Mouse (Mus musculus): ENCODE data around the gene Fermt2. TPM values are rescaled to one million over a fixed set of nuclear protein-coding genes. Genes with fewer than 3 reads are reported as not detected.

Fermt2 gene
- polyA plus RNA-seq, 1 experiment from 2014 or later = 181 TPM

- no peak overlapping the region for H3K9ac ChIP-seq
- ATAC-seq (replicated peaks; ENCODE audit: low FRiP score) = no peak
- no peaks in the 10 kb centered on the region for H3K27me3 ChIP-seq
- H3K4me1 ChIP-seq = peaks cover 4% of the 10 kb centered on the region; the same call in 1 of the 2 replicates
- H3K4me3 ChIP-seq (replicated peaks) = no peak overlapping the region
- no peaks in the 10 kb centered on the region for H3K36me3 ChIP-seq
- 43% methylated on average over 13 of the region's 13 CpGs for WGBS
- H3K9me3 ChIP-seq (replicated peaks) = no peaks in the 10 kb centered on the region
- H3K4me2 ChIP-seq = no peak overlapping the region
- no peak overlapping the region for H3K27ac ChIP-seq
Observed at GRCm38 (mm10) chr14:45550010-45550647, 20.2 kb upstream of the Fermt2 start.

DNA sequence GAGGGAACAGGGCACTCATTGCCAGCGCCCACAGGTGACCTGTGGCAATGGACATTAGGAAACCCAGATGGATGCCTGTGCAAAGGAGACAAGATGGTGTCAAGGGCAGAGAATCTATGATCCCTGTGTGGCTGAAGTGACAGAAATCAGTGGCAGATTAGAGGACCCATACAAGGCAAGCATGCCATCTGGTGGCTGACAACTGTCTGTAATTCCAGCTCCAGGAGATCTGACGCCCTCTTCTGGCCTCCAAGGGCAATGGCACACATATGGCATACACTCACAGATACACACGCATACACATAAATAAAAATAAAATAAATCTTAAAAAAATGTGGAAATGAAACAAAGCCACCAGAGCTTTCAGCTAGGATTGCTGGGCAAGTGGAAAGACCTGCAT is 18.2 kb upstream of the Fermt2 start:
- 83% methylated on average over 3 of the region's 3 CpGs for WGBS
- no peaks in the 10 kb centered on the region for H3K36me3 ChIP-seq

GRCm38 (mm10) chr14:45544905-45545304 is 15.0 kb upstream of the Fermt2 start:
- H3K9ac ChIP-seq = no peak overlapping the region
- no peaks in the 10 kb centered on the region for H3K27me3 ChIP-seq
- 65% methylated on average over 7 of the region's 7 CpGs for WGBS
- H3K27ac ChIP-seq = no peak overlapping the region
- peaks cover 6% of the 10 kb centered on the region; the same call in 1 of the 2 replicates for H3K4me1 ChIP-seq
- H3K4me2 ChIP-seq = no peak overlapping the region
- no peaks in the 10 kb centered on the region for H3K9me3 ChIP-seq (replicated peaks)
- H3K4me3 ChIP-seq (replicated peaks) = no peak overlapping the region
- 0 out of 2 replicates have a peak, but pooled peaks have one; percentile 10 for ATAC-seq (replicated peaks; ENCODE audit: low FRiP score)
- H3K36me3 ChIP-seq = no peaks in the 10 kb centered on the region

More for the DNA sequence above, 18.2 kb upstream of the Fermt2 start:
- no peak overlapping the region for H3K4me3 ChIP-seq (replicated peaks)
- ATAC-seq (replicated peaks; ENCODE audit: low FRiP score) = no peak
- H3K27me3 ChIP-seq = no peaks in the 10 kb centered on the region
- no peaks in the 10 kb centered on the region for H3K9me3 ChIP-seq (replicated peaks)
- no peak overlapping the region for H3K9ac ChIP-seq
- peaks cover 4% of the 10 kb centered on the region; the same call in 1 of the 2 replicates for H3K4me1 ChIP-seq
- no peak overlapping the region for H3K4me2 ChIP-seq
- no peak overlapping the region for H3K27ac ChIP-seq

GRCm38 (mm10) chr14:45544026-45544425 is 14.1 kb upstream of the Fermt2 start:
- Histone ChIP-seq H3K36me3 (no peaks in the 10 kb centered on the region), H3K27ac (no peak overlapping the region), H3K4me1 (peaks cover 8% of the 10 kb centered on the region; the same call in 1 of the 2 replicates), H3K4me2 (no peak overlapping the region), H3K9ac (no peak overlapping the region), H3K4me3 (replicated peaks) (no peak overlapping the region), H3K9me3 (replicated peaks) (no peaks in the 10 kb centered on the region), H3K27me3 (no peaks in the 10 kb centered on the region)
- WGBS = 59% methylated on average over 5 of the region's 6 CpGs
- no peak for ATAC-seq (replicated peaks; ENCODE audit: low FRiP score)

DNA sequence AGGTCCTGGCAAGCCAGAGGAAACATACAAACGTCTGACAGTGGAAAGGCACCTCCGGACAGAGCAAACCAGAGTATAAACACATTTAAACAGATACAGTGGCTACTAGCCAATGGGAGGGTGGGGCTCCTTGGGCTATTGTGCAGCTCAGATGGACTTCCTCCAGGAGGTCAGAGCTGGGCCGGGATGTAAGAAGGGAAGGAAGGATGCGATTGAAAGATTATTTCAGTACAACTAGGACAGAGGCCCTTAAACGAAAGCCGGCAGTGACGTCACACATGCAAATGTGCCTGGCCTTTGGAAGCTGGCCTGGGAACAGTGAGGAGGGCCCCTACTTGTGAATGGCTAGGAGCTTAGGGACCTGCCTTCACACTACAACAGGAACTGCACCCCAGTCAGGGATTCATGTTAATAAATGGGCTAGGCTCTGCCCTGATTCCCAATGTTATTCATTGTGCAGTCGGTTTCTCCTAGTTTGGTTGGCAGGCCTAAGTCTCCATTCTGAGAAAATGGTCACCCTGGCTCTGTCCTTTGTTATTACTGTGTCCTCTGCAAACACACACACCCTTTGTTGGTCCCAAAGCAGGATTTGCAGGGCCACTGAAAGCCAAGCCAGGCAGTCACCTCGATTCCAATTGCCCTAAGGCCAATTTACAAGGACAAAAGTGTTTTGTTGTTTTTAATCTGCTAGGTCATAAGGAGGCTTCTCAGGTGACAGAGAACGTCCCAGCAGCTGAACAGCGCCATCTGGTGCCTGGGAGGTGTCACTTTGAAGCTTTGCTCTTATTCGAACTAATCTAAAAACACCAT is 9.9 kb upstream of the Fermt2 start:
- no peaks in the 10 kb centered on the region for H3K27me3 ChIP-seq
- no peaks in the 10 kb centered on the region for H3K9me3 ChIP-seq (replicated peaks)
- no peak overlapping the region for H3K9ac ChIP-seq
- H3K4me2 ChIP-seq = no peak overlapping the region
- no peaks in the 10 kb centered on the region for H3K36me3 ChIP-seq
- no peak overlapping the region for H3K4me3 ChIP-seq (replicated peaks)
- peak; percentile 68 for ATAC-seq (replicated peaks; ENCODE audit: low FRiP score)
- 35% methylated on average over 12 of the region's 12 CpGs for WGBS
- H3K27ac ChIP-seq = peak overlapping the region; percentile 61
- peaks cover 8% of the 10 kb centered on the region; the same call in 1 of the 2 replicates for H3K4me1 ChIP-seq

DNA sequence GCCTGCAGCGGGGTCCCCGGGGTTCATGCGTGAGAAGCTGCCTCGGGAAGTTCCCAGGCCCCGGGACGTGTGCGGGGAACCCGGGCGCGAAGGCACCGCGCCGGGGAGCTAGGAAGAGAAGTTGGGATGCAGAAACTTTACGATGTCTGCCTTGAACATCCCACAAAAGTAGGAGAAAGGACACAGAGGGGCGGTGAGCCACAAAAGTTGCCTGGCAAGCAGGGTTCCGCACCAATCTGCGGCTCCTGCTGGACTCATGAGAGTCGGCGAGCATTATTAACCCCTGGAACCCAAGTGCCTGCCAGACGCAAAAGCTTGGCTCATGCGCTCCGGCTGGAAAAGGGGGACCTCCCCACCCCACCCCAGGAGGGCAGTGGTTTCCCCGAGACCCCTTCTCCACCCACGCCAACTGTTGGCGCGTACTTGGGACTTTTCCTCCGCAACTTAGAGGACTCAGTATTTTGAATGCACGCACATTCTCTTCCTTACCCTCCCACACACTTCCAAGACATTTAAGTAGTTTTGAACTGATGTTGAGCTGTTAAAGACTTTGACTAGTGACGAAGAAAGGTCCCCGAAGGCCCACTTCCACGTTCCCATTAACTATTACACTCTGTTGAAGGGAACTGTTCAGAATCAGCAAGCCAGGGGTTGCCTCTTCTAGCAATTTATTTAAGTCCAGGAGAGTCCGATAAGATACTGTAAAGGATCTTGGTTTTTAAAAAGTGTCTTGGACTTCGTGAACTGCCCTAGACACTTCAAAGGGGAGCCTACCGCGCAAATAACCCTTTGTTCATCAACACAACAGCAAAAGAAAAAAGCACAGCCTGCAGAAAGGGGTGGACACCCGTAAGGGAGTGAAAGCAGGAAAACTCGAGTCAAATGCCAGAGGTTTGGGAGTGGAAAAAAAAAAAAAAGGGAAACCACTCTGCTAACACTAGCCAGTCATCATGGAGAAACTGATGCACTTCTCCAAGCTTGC is 737 bp upstream of the Fermt2 start:
- WGBS = 1% methylated on average over 37 of the region's 37 CpGs
- peak overlapping the region; percentile 85 for H3K4me2 ChIP-seq

GRCm38 (mm10) chr14:45528861-45529260 is 1.1 kb downstream of the Fermt2 start:
- under 1% methylated on average over 13 of the region's 13 CpGs for WGBS
- peak overlapping the region; percentile 81 for H3K9ac ChIP-seq
- H3K4me3 ChIP-seq (replicated peaks) = peak overlapping the region; percentile 69
- H3K36me3 ChIP-seq = peaks cover 6% of the 10 kb centered on the region; the same call in 1 of the 2 replicates
- H3K27ac ChIP-seq = peak overlapping the region; percentile 98
- ATAC-seq (replicated peaks; ENCODE audit: low FRiP score) = peak; percentile 34; the same call in 1 of the 2 replicates
- H3K4me2 ChIP-seq = peak overlapping the region; percentile 85
- no peaks in the 10 kb centered on the region for H3K9me3 ChIP-seq (replicated peaks)
- H3K27me3 ChIP-seq = no peaks in the 10 kb centered on the region
- peaks cover 36% of the 10 kb centered on the region for H3K4me1 ChIP-seq

More for the DNA sequence above, 737 bp upstream of the Fermt2 start:
- no peaks in the 10 kb centered on the region for H3K27me3 ChIP-seq
- H3K9me3 ChIP-seq (replicated peaks) = no peaks in the 10 kb centered on the region
- peak overlapping the region; percentile 98 for H3K27ac ChIP-seq
- peaks cover 33% of the 10 kb centered on the region for H3K4me1 ChIP-seq
- peak; percentile 37 for ATAC-seq (replicated peaks; ENCODE audit: low FRiP score)
- peak overlapping the region; percentile 81 for H3K9ac ChIP-seq
- H3K36me3 ChIP-seq = no peaks in the 10 kb centered on the region
- peak overlapping the region; percentile 69 for H3K4me3 ChIP-seq (replicated peaks)

- Histone ChIP-seq H3K9me3 (replicated peaks) (no peaks in the 10 kb centered on the region), H3K4me2 (no peak overlapping the region), H3K27ac (no peak overlapping the region), H3K27me3 (no peaks in the 10 kb centered on the region), H3K9ac (no peak overlapping the region), H3K4me3 (replicated peaks) (no peak overlapping the region), H3K36me3 (peaks cover 25% of the 10 kb centered on the region), H3K4me1 (peaks cover 9% of the 10 kb centered on the region; the same call in 1 of the 2 replicates)
- no peak for ATAC-seq (replicated peaks; ENCODE audit: low FRiP score)
- 89% methylated on average over 11 of the region's 11 CpGs for WGBS
Observed at GRCm38 (mm10) chr14:45515771-45516170, 14.1 kb downstream of the Fermt2 start.

DNA sequence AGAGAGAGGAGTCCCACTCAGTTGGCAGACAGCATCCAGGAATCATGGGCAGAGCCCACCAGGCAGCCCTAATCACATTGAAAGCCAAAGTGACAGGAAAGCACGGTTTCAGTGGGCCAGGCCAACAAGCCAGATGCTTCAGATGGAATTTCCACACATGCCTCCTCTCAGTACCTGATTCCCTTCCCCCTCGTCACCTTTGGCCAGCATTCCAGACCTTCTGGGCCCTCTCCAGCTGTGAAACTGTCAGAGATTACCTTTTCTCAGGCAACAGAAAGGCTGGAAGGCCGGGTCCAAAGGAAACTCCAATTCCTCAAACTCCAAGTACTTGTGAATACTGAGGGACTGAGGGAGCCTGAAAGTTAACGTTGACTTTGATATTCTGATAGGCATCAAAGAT is 19.1 kb downstream of the Fermt2 start:
- H3K36me3 ChIP-seq = peaks cover 19% of the 10 kb centered on the region; the same call in 1 of the 2 replicates
- H3K27ac ChIP-seq = no peak overlapping the region
- no peak overlapping the region for H3K4me3 ChIP-seq (replicated peaks)
- ATAC-seq (replicated peaks; ENCODE audit: low FRiP score) = no peak
- H3K27me3 ChIP-seq = no peaks in the 10 kb centered on the region
- H3K4me1 ChIP-seq = peaks cover 51% of the 10 kb centered on the region
- H3K4me2 ChIP-seq = no peak overlapping the region
- 44% methylated on average over 4 of the region's 4 CpGs for WGBS
- H3K9me3 ChIP-seq (replicated peaks) = no peaks in the 10 kb centered on the region
- no peak overlapping the region for H3K9ac ChIP-seq

DNA sequence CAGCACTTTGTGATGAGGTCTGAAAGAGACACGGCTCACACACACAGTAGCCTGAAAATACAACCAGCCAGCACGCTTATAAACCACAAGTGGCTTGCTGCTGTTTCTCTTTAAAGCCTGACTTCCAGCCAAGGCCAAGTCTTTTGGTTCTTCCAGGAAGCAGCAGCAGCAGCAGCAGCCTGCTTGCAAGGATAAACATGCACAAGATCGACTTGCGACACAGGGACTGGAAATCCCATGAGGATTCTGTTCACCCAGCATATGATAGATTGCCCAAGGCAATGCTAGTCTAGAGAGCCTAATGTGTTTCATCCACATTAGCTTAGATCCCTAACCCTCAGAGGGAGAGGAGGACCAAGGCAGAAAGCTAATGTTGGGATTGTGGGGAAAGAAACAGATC is 22.0 kb downstream of the Fermt2 start:
- Histone ChIP-seq H3K4me2 (no peak overlapping the region), H3K9ac (no peak overlapping the region), H3K36me3 (peaks cover 33% of the 10 kb centered on the region), H3K9me3 (replicated peaks) (no peaks in the 10 kb centered on the region), H3K27me3 (no peaks in the 10 kb centered on the region), H3K27ac (peak overlapping the region; percentile 2), H3K4me1 (peaks cover 47% of the 10 kb centered on the region), H3K4me3 (replicated peaks) (no peak overlapping the region)
- 18% methylated on average over 4 of the region's 4 CpGs for WGBS
- ATAC-seq (replicated peaks; ENCODE audit: low FRiP score) = no peak

- no peak for ATAC-seq (replicated peaks; ENCODE audit: low FRiP score)
- Histone ChIP-seq H3K4me3 (replicated peaks) (no peak overlapping the region), H3K27ac (peak overlapping the region; percentile 73), H3K4me2 (no peak overlapping the region), H3K36me3 (peaks cover 35% of the 10 kb centered on the region), H3K9ac (no peak overlapping the region), H3K4me1 (peaks cover 47% of the 10 kb centered on the region), H3K27me3 (no peaks in the 10 kb centered on the region), H3K9me3 (replicated peaks) (no peaks in the 10 kb centered on the region)
- 61% methylated on average over 3 of the region's 3 CpGs for WGBS
Observed at GRCm38 (mm10) chr14:45507447-45507846, 22.5 kb downstream of the Fermt2 start.
